Mouse (Mus musculus) embryonic facial prominence, embryonic 12.5 days (tissue): ENCODE data around the gene Git2. TPM values are rescaled to one million over a fixed set of nuclear protein-coding genes. Genes with fewer than 3 reads are reported as not detected.

ENCODE experiments used
- ATAC-seq: fragments of 200-750 bp; cut with Nextera tagmentation; 2 replicates; pipeline ENCODE4 v1.8.0; 2017; ENCODE audit not compliant: insufficient number of reproducible peaks, insufficient read depth, low FRiP score, low TSS enrichment
- H3K27ac ChIP-seq: fragments of 300-500 bp; sonication (generic); 2 replicates; pipeline ENCODE4 v1.5.1; 2016; ENCODE audit warnings: mild to moderate bottlenecking
- H3K27me3 ChIP-seq: fragments of 300-500 bp; sonication (generic); 2 replicates; pipeline ENCODE4 v1.6.1; 2016; ENCODE audit warnings: mild to moderate bottlenecking, moderate library complexity
- H3K36me3 ChIP-seq: fragments of 300-500 bp; sonication (generic); 2 replicates; pipeline ENCODE4 v1.6.1; 2016; ENCODE audit warnings: mild to moderate bottlenecking
- H3K4me1 ChIP-seq: fragments of 300-500 bp; sonication (generic); 2 replicates; pipeline ENCODE4 v1.6.1; 2016
- H3K4me2 ChIP-seq: fragments of 300-500 bp; sonication (generic); replicated peaks from 2 replicates; pipeline ENCODE4 v1.6.1; 2016; ENCODE audit warnings: mild to moderate bottlenecking, moderate library complexity
- H3K4me3 ChIP-seq: fragments of 300-500 bp; sonication (generic); 2 replicates; pipeline ENCODE4 v1.5.1; 2016; ENCODE audit warnings: mild to moderate bottlenecking
- H3K9ac ChIP-seq: fragments of 300-500 bp; sonication (generic); 2 replicates; pipeline ENCODE4 v1.6.1; 2016; ENCODE audit warnings: mild to moderate bottlenecking, moderate library complexity
- H3K9me3 ChIP-seq: fragments of 300-500 bp; sonication (generic); 2 replicates; pipeline ENCODE4 v1.6.1; 2016; ENCODE audit warnings: mild to moderate bottlenecking, moderate library complexity
- WGBS: fragments of 180-500 bp; shearing (Covaris S2); methylation state at CpG from one replicate; pipeline ENCODE4 v1.1.7; 2016; 5-methylcytosine and 5-hydroxymethylcytosine counted together
- polyA plus RNA-seq: library from polyadenylated mRNA; unstranded; fragments of >200 nt; fragmentation: Nextera tagmentation; extraction: Ambion mirVana; gene quantifications from 2 replicates; pipeline ENCODE4 v1.2.1, GENCODE M21; 2016

Git2 gene
- polyA plus RNA-seq, 1 experiment from 2014 or later, result 48.2 TPM

GRCm38 (mm10) chr5:114807063-114807462, 31.7 kb upstream of the Git2 start:
- Histone ChIP-seq H3K4me2 (no peak overlapping the region), H3K27me3 (no peaks in the 10 kb centered on the region), H3K4me1 (peaks cover 11% of the 10 kb centered on the region), H3K4me3 (no peak overlapping the region), H3K9ac (no peak overlapping the region), H3K27ac (no peak overlapping the region; the same call in 1 of the 2 replicates), H3K36me3 (peaks cover 68% of the 10 kb centered on the region), H3K9me3 (no peaks in the 10 kb centered on the region)
- 46% methylated on average over 9 of the region's 9 CpGs for WGBS
- ATAC-seq, result no peak

- Histone ChIP-seq H3K4me2 (no peak overlapping the region), H3K27ac (no peak overlapping the region), H3K9me3 (no peaks in the 10 kb centered on the region), H3K4me1 (peaks cover 11% of the 10 kb centered on the region; the same call in 1 of the 2 replicates), H3K36me3 (peaks cover 72% of the 10 kb centered on the region), H3K9ac (no peak overlapping the region), H3K27me3 (no peaks in the 10 kb centered on the region), H3K4me3 (no peak overlapping the region)
- no peak for ATAC-seq
- 80% methylated on average over 8 of the region's 8 CpGs for WGBS
Observed at GRCm38 (mm10) chr5:114806636-114807035, 31.3 kb upstream of the Git2 start.

GRCm38 (mm10) chr5:114805436-114806350, 30.4 kb upstream of the Git2 start:
- no peak for ATAC-seq
- Histone ChIP-seq H3K36me3 (peaks cover 72% of the 10 kb centered on the region), H3K9me3 (no peaks in the 10 kb centered on the region), H3K4me1 (peaks cover 11% of the 10 kb centered on the region; the same call in 1 of the 2 replicates), H3K4me3 (no peak overlapping the region), H3K27ac (no peak overlapping the region), H3K9ac (no peak overlapping the region), H3K27me3 (no peaks in the 10 kb centered on the region), H3K4me2 (no peak overlapping the region)
- 72% methylated on average over 15 of the region's 15 CpGs for WGBS

GRCm38 (mm10) chr5:114804958-114805357, 29.6 kb upstream of the Git2 start:
- peaks cover 11% of the 10 kb centered on the region; the same call in 1 of the 2 replicates for H3K4me1 ChIP-seq
- WGBS, result 32% methylated on average over 3 of the region's 3 CpGs
- no peak overlapping the region for H3K4me3 ChIP-seq
- no peak for ATAC-seq
- peaks cover 68% of the 10 kb centered on the region for H3K36me3 ChIP-seq
- H3K27ac ChIP-seq, result no peak overlapping the region
- no peak overlapping the region for H3K4me2 ChIP-seq
- H3K9ac ChIP-seq, result no peak overlapping the region
- no peaks in the 10 kb centered on the region for H3K27me3 ChIP-seq
- no peaks in the 10 kb centered on the region for H3K9me3 ChIP-seq

GRCm38 (mm10) chr5:114804335-114804734, 29.0 kb upstream of the Git2 start:
- Histone ChIP-seq H3K27me3 (no peaks in the 10 kb centered on the region), H3K27ac (no peak overlapping the region), H3K4me2 (no peak overlapping the region), H3K9ac (no peak overlapping the region), H3K9me3 (no peaks in the 10 kb centered on the region), H3K4me1 (peaks cover 9% of the 10 kb centered on the region; the same call in 1 of the 2 replicates), H3K4me3 (no peak overlapping the region), H3K36me3 (peaks cover 61% of the 10 kb centered on the region)
- 84% methylated on average over 13 of the region's 13 CpGs for WGBS
- no peak for ATAC-seq

- 92% methylated on average over 13 of the region's 13 CpGs for WGBS
- H3K36me3 ChIP-seq, result peaks cover 57% of the 10 kb centered on the region
Observed at GRCm38 (mm10) chr5:114803231-114803630, 27.9 kb upstream of the Git2 start.

GRCm38 (mm10) chr5:114801841-114802240, 26.5 kb upstream of the Git2 start:
- 0 out of 2 replicates have a peak, but pooled peaks cover 2% of the 10 kb centered on the region for H3K4me1 ChIP-seq
- no peaks in the 10 kb centered on the region for H3K9me3 ChIP-seq
- no peak overlapping the region for H3K4me2 ChIP-seq
- no peak for ATAC-seq
- H3K36me3 ChIP-seq, result peaks cover 51% of the 10 kb centered on the region
- H3K4me3 ChIP-seq, result no peak overlapping the region
- no peak overlapping the region for H3K9ac ChIP-seq
- H3K27ac ChIP-seq, result no peak overlapping the region
- no peaks in the 10 kb centered on the region for H3K27me3 ChIP-seq
- 89% methylated on average over 6 of the region's 6 CpGs for WGBS

More at GRCm38 (mm10) chr5:114803231-114803630, 27.9 kb upstream of the Git2 start:
- Histone ChIP-seq H3K9me3 (no peaks in the 10 kb centered on the region), H3K4me1 (peaks cover 6% of the 10 kb centered on the region; the same call in 1 of the 2 replicates), H3K9ac (no peak overlapping the region), H3K4me3 (no peak overlapping the region), H3K27me3 (no peaks in the 10 kb centered on the region), H3K27ac (no peak overlapping the region), H3K4me2 (no peak overlapping the region)
- ATAC-seq, result no peak

- no peak for ATAC-seq
- peaks cover 10% of the 10 kb centered on the region for H3K4me1 ChIP-seq
- H3K9me3 ChIP-seq, result no peaks in the 10 kb centered on the region
- WGBS, result 22% methylated on average over 8 of the region's 8 CpGs
- H3K4me3 ChIP-seq, result no peak overlapping the region
- H3K9ac ChIP-seq, result no peak overlapping the region
- peaks cover 45% of the 10 kb centered on the region for H3K36me3 ChIP-seq
- H3K27ac ChIP-seq, result no peak overlapping the region
- H3K4me2 ChIP-seq, result no peak overlapping the region
- no peaks in the 10 kb centered on the region for H3K27me3 ChIP-seq
Observed at GRCm38 (mm10) chr5:114801049-114801448, 25.7 kb upstream of the Git2 start.

- Histone ChIP-seq H3K9me3 (no peaks in the 10 kb centered on the region), H3K4me1 (peaks cover 17% of the 10 kb centered on the region), H3K4me2 (no peak overlapping the region), H3K27me3 (0 out of 2 replicates have a peak, but pooled peaks cover 4% of the 10 kb centered on the region), H3K27ac (no peak overlapping the region), H3K4me3 (no peak overlapping the region), H3K36me3 (peaks cover 42% of the 10 kb centered on the region), H3K9ac (no peak overlapping the region)
- 83% methylated on average over 11 of the region's 11 CpGs for WGBS
- no peak for ATAC-seq
Observed at GRCm38 (mm10) chr5:114799848-114800247, 24.5 kb upstream of the Git2 start.

GRCm38 (mm10) chr5:114797253-114797652, 21.9 kb upstream of the Git2 start:
- H3K4me2 ChIP-seq, result no peak overlapping the region

GRCm38 (mm10) chr5:114796299-114797012, 21.1 kb upstream of the Git2 start:
- WGBS, result 5% methylated on average over 40 of the region's 40 CpGs
- Histone ChIP-seq H3K27me3 (0 out of 2 replicates have a peak, but pooled peaks cover 4% of the 10 kb centered on the region), H3K27ac (peak overlapping the region; percentile 69; the same call in 1 of the 2 replicates), H3K4me2 (peak overlapping the region; percentile 72), H3K4me3 (peak overlapping the region; percentile 37), H3K36me3 (peaks cover 25% of the 10 kb centered on the region), H3K4me1 (peaks cover 17% of the 10 kb centered on the region), H3K9me3 (no peaks in the 10 kb centered on the region), H3K9ac (peak overlapping the region; percentile 39; the same call in 1 of the 2 replicates)
- ATAC-seq, result peak; percentile 70

More at GRCm38 (mm10) chr5:114797253-114797652, 21.9 kb upstream of the Git2 start:
- no peak overlapping the region for H3K4me3 ChIP-seq
- peaks cover 17% of the 10 kb centered on the region for H3K4me1 ChIP-seq
- WGBS, result 93% methylated on average over 8 of the region's 8 CpGs
- peaks cover 24% of the 10 kb centered on the region for H3K36me3 ChIP-seq
- no peak for ATAC-seq
- no peak overlapping the region for H3K27ac ChIP-seq
- no peak overlapping the region for H3K9ac ChIP-seq
- 0 out of 2 replicates have a peak, but pooled peaks cover 4% of the 10 kb centered on the region for H3K27me3 ChIP-seq
- H3K9me3 ChIP-seq, result no peaks in the 10 kb centered on the region
